Mouse (Mus musculus): Measurements from ENCODE around the gene BC052040.

- TF ChIP-seq POLR2A (IDR thresholded peaks at IDR 0.05; ENCODE audit: borderline replicate concordance, low read depth, low read length) (no peak), CTCF (IDR thresholded peaks at IDR 0.05; ENCODE audit: low read depth, low read length) (no peak)
Measured at GRCm38 (mm10) chr2:115694386-115694785, 112.9 kb downstream of the BC052040 start.

All from bone marrow macrophage, adult 2 months (primary cell).